Mouse (Mus musculus) hindbrain, embryonic 14.5 days (tissue): Measurements from ENCODE around the gene C1qtnf4. TPM values are rescaled to one million over a fixed set of nuclear protein-coding genes. Genes with fewer than 3 reads are reported as not detected.

Experiments
- ATAC-seq: fragments of 200-750 bp; cut with Nextera tagmentation; 2 replicates; pipeline ENCODE4 v1.8.0; 2017; ENCODE audit warnings: moderate number of reproducible peaks, mild to moderate bottlenecking, moderate TSS enrichment, moderate library complexity; ENCODE audit not compliant: low FRiP score
- DNase-seq: peaks from one replicate; pipeline ENCODE4 v3.0.0-alpha.2; 2015; ENCODE audit warnings: low spot score
- H3K27ac ChIP-seq: fragments of 300-500 bp; sonication (generic); 2 replicates; pipeline ENCODE4 v1.5.1; 2014; ENCODE audit warnings: mild to moderate bottlenecking, moderate library complexity
- H3K27me3 ChIP-seq: fragments of 300-500 bp; sonication (generic); 2 replicates; pipeline ENCODE4 v1.6.1; 2014; ENCODE audit warnings: mild to moderate bottlenecking, low read length, mixed read lengths; ENCODE audit not compliant: control insufficient read depth, insufficient read depth
- H3K36me3 ChIP-seq: fragments of 300-500 bp; sonication (generic); replicated peaks from 2 replicates; pipeline ENCODE4 v1.6.1; 2014; ENCODE audit not compliant: control insufficient read depth, insufficient read depth
- H3K4me1 ChIP-seq: fragments of 300-500 bp; sonication (generic); replicated peaks from 2 replicates; pipeline ENCODE4 v1.6.1; 2014; ENCODE audit warnings: antibody characterized with exemption, low read length, mixed read lengths; ENCODE audit not compliant: control insufficient read depth, insufficient read depth
- H3K4me2 ChIP-seq: fragments of 300-500 bp; sonication (generic); replicated peaks from 2 replicates; pipeline ENCODE4 v1.6.1; 2014; ENCODE audit warnings: mild to moderate bottlenecking, moderate library complexity
- H3K4me3 ChIP-seq: fragments of 300-500 bp; sonication (generic); replicated peaks from 2 replicates; pipeline ENCODE4 v1.5.1; 2014; ENCODE audit warnings: mild to moderate bottlenecking, low read length
- H3K9ac ChIP-seq: fragments of 300-500 bp; sonication (generic); 2 replicates; pipeline ENCODE4 v1.6.1; 2014
- H3K9me3 ChIP-seq: fragments of 300-500 bp; sonication (generic); 2 replicates; pipeline ENCODE4 v1.6.1; 2016; ENCODE audit warnings: low read length; ENCODE audit not compliant: control insufficient read depth
- WGBS: fragments of 180-500 bp; shearing (Covaris S2); extraction: QIAGEN DNeasy Blood & Tissue Kit; methylation state at CpG from one replicate; pipeline ENCODE4 v1.1.7; 2014; 5-methylcytosine and 5-hydroxymethylcytosine counted together
- polyA plus RNA-seq: library from polyadenylated mRNA; unstranded; fragments of >200 nt; fragmentation: Nextera tagmentation; extraction: Ambion mirVana; gene quantifications from 2 replicates; pipeline ENCODE4 v1.2.1, GENCODE M21; 2014

The C1qtnf4 gene
- polyA plus RNA-seq, 1 experiment from 2014 or later: 189 TPM

GRCm38 (mm10) chr2:90848331-90848730, 37.3 kb upstream of the C1qtnf4 start:
- Histone ChIP-seq H3K27me3 (no peaks in the 10 kb centered on the region), H3K9ac (peak overlapping the region; percentile 83), H3K4me2 (peak overlapping the region; percentile 65), H3K36me3 (peaks cover 38% of the 10 kb centered on the region), H3K4me3 (peak overlapping the region; percentile 71), H3K27ac (peak overlapping the region; percentile 86), H3K9me3 (no peaks in the 10 kb centered on the region), H3K4me1 (peaks cover 21% of the 10 kb centered on the region)
- WGBS: 89% methylated on average over 5 of the region's 5 CpGs
- no peak for ATAC-seq
- DNase-seq: no peak

GRCm38 (mm10) chr2:90850401-90850800, 35.3 kb upstream of the C1qtnf4 start:
- no peak overlapping the region for H3K4me3 ChIP-seq
- no peak overlapping the region for H3K4me2 ChIP-seq
- no peak for ATAC-seq
- peaks cover 21% of the 10 kb centered on the region for H3K4me1 ChIP-seq
- H3K27ac ChIP-seq: no peak overlapping the region
- no peak overlapping the region for H3K9ac ChIP-seq
- peaks cover 56% of the 10 kb centered on the region for H3K36me3 ChIP-seq
- 95% methylated on average over 1 of the region's 1 CpGs for WGBS
- DNase-seq: no peak
- H3K9me3 ChIP-seq: no peaks in the 10 kb centered on the region
- H3K27me3 ChIP-seq: no peaks in the 10 kb centered on the region

- Histone ChIP-seq H3K27me3 (no peaks in the 10 kb centered on the region), H3K36me3 (peaks cover 95% of the 10 kb centered on the region), H3K27ac (no peak overlapping the region), H3K4me2 (no peak overlapping the region), H3K4me3 (no peak overlapping the region), H3K9ac (no peak overlapping the region), H3K4me1 (no peaks in the 10 kb centered on the region), H3K9me3 (no peaks in the 10 kb centered on the region)
- DNase-seq (no peak), ATAC-seq (no peak)
- 86% methylated on average over 2 of the region's 2 CpGs for WGBS
Observed at GRCm38 (mm10) chr2:90861486-90861885, 24.2 kb upstream of the C1qtnf4 start.

DNA sequence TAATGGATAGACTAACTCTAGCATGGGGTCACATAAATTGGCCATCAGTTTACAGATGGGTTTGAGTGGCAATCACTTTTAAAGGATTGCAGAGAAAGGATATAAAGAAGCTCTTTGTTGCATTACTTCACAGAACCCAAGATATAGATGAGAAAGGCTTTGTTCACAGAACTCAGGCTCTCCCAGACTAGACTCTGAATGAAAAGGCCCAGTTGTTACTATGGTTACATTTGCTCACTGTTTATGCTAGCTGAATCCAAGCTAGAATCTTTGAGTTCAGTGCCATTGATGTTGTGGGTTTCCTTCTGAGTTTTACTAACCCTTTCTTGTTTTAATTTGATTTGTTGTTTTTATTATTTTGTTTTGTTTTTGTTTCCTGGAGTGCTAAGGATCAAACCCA, 21.5 kb upstream of the C1qtnf4 start:
- Histone ChIP-seq H3K4me2 (no peak overlapping the region), H3K27ac (peak overlapping the region; percentile 58; the same call in 1 of the 2 replicates), H3K4me1 (no peaks in the 10 kb centered on the region), H3K4me3 (no peak overlapping the region), H3K36me3 (peaks cover 85% of the 10 kb centered on the region), H3K27me3 (no peaks in the 10 kb centered on the region), H3K9me3 (no peaks in the 10 kb centered on the region), H3K9ac (no peak overlapping the region)
- no peak for DNase-seq
- ATAC-seq: no peak; the same call in 1 of the 2 replicates

- H3K4me3 ChIP-seq: no peak overlapping the region
- H3K4me2 ChIP-seq: no peak overlapping the region
- H3K27me3 ChIP-seq: no peaks in the 10 kb centered on the region
- WGBS: 19% methylated on average over 3 of the region's 3 CpGs
- peak; percentile 90 for ATAC-seq
- no peaks in the 10 kb centered on the region for H3K9me3 ChIP-seq
- DNase-seq: peak; percentile 93
- peaks cover 62% of the 10 kb centered on the region for H3K36me3 ChIP-seq
- no peak overlapping the region for H3K27ac ChIP-seq
- H3K9ac ChIP-seq: no peak overlapping the region
- H3K4me1 ChIP-seq: 0 out of 2 replicates have a peak, but pooled peaks cover 1% of the 10 kb centered on the region
Observed at GRCm38 (mm10) chr2:90866524-90866923, 19.1 kb upstream of the C1qtnf4 start.

GRCm38 (mm10) chr2:90870136-90870601, 15.5 kb upstream of the C1qtnf4 start:
- Histone ChIP-seq H3K9ac (no peak overlapping the region), H3K27me3 (no peaks in the 10 kb centered on the region), H3K9me3 (no peaks in the 10 kb centered on the region), H3K4me3 (no peak overlapping the region), H3K36me3 (peaks cover 26% of the 10 kb centered on the region), H3K4me1 (0 out of 2 replicates have a peak, but pooled peaks cover 5% of the 10 kb centered on the region), H3K4me2 (no peak overlapping the region), H3K27ac (no peak overlapping the region)
- 54% methylated on average over 4 of the region's 4 CpGs for WGBS
- no peak for ATAC-seq
- DNase-seq: no peak

DNA sequence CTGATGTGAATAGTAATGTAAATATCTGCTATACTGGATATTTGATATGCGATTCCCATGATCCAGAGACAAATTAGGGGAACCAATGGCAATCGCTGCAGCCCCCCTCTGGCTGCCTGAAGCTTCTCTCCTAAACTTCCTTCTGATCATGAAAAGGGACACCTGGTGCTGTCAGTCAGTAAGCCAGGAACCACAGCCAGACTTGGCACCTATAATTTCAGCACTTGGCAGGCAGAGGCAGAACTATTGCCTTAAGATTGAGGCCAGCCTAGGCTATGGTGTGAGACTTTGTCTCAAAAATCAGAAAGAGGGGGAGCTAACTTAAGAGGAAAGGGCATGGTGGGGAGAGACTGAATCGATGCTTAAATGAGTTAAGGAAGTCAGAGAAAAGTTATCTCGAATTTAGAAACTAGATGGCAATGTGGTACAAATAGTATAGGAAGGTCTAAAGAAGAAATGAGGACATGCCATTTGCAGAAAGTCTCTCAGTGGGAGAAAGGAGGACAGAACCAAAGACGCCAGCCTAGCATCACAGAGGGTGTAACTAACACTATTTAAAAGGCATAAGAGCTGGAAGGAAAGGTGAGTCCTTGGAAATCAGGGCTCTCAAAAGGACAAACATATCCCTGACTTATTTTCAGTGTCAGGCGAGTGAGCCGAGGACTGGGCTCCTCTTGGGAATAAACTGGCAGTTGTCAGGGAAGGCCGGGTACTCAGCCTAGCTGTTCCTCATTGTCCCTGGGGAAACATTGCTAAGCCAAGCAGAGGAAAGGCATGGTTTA, 14.3 kb upstream of the C1qtnf4 start:
- H3K4me1 ChIP-seq: 0 out of 2 replicates have a peak, but pooled peaks cover 5% of the 10 kb centered on the region
- no peak for DNase-seq
- ATAC-seq: no peak
- H3K4me3 ChIP-seq: no peak overlapping the region
- no peak overlapping the region for H3K9ac ChIP-seq
- WGBS: 67% methylated on average over 8 of the region's 8 CpGs
- H3K9me3 ChIP-seq: no peaks in the 10 kb centered on the region
- no peak overlapping the region for H3K4me2 ChIP-seq
- no peak overlapping the region for H3K27ac ChIP-seq
- no peaks in the 10 kb centered on the region for H3K27me3 ChIP-seq
- peaks cover 14% of the 10 kb centered on the region for H3K36me3 ChIP-seq

DNA sequence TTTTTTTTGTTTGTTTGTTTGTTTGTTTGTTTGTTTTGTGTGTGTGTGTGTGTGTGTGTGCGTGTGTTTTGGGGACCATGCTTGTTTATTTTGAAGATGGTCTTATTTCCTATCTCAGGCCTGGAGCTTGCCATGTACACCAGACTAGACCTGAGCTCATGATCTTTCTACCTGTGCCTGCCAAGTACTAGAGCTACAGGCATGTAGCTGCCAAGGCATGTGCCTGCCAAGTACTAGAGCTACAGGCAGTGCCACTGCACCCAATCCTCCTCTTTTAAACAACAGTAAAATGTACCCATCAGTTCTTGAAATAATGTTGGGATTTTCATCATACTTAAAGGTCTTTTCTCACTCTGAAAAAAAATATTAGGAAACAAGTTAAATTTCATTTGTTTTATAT, 11.6 kb upstream of the C1qtnf4 start:
- H3K27me3 ChIP-seq: no peaks in the 10 kb centered on the region
- no peak overlapping the region for H3K27ac ChIP-seq
- H3K4me1 ChIP-seq: 0 out of 2 replicates have a peak, but pooled peaks cover 5% of the 10 kb centered on the region
- no peak overlapping the region for H3K9ac ChIP-seq
- ATAC-seq (no peak), DNase-seq (no peak)
- WGBS: 96% methylated on average over 1 of the region's 1 CpGs
- H3K4me2 ChIP-seq: no peak overlapping the region
- H3K4me3 ChIP-seq: no peak overlapping the region
- no peaks in the 10 kb centered on the region for H3K9me3 ChIP-seq
- H3K36me3 ChIP-seq: no peaks in the 10 kb centered on the region; the same call in 1 of the 2 replicates

DNA sequence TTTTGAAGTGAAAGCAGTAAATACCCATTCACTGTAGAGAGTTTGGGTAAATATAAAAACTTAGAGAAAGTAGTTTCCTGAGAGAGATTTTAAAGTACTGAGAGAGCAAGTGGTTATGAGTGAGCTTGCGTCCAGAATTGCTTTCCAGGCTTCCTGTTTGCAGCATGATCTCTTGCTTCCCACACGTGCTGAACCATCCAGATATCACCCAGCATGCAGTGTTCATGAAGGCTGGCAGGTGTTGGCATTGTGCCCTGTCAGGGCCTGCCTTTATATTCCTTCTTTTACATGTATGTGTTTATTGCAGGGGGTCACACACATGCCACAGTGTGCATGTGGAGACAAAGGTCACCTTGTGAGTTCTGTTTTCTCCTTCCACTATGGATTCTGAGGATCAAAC, 10.4 kb upstream of the C1qtnf4 start:
- H3K9ac ChIP-seq: no peak overlapping the region
- H3K4me1 ChIP-seq: peaks cover 9% of the 10 kb centered on the region; the same call in 1 of the 2 replicates
- no peaks in the 10 kb centered on the region for H3K9me3 ChIP-seq
- ATAC-seq (no peak), DNase-seq (no peak)
- no peaks in the 10 kb centered on the region for H3K36me3 ChIP-seq
- H3K27ac ChIP-seq: no peak overlapping the region
- 69% methylated on average over 2 of the region's 2 CpGs for WGBS
- H3K4me3 ChIP-seq: no peak overlapping the region
- no peaks in the 10 kb centered on the region for H3K27me3 ChIP-seq
- H3K4me2 ChIP-seq: no peak overlapping the region
